Mouse (Mus musculus) cerebellum, adult 18-20 months (tissue): ENCODE measurements at regions not wholly inside any gene's neighbourhood (a gene's known extent, or its start where the extent isn't known, plus 50 kb on each side); places are given as distances from the start of the nearest gene placed in this dataset.

Source experiments
- DNase-seq, 2 experiments: peaks; one replicate each; pipeline ENCODE4 v3.0.0; 2021

- no peak for DNase-seq
Measured at GRCm38 (mm10) chr3:65608385-65608784, 57.6 kb upstream of the Lekr1 start.

GRCm38 (mm10) chr3:65611712-65612111 lies 54.3 kb upstream of the Lekr1 start:
- no peak for DNase-seq

DNA sequence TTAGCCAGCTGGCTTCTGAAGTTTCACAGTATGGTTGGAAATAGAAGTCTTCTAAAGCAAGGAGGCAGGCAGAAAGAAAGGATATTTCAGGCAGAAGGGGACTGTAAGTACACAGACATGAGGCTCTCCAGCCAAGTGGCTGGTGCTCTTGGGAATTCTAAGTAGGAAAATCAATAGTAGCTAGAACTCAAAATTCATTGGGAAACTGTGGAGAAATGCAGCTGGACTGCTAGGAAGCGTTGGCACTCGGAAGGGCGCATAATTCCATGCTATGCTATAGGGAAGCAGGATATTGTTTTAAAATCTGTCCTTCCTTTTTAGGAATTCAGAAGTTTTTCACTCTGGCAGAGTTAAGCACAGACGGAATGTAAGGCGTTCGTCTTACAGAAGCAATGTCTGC lies 53.6 kb upstream of the Lekr1 start:
- DNase-seq = no peak

DNA sequence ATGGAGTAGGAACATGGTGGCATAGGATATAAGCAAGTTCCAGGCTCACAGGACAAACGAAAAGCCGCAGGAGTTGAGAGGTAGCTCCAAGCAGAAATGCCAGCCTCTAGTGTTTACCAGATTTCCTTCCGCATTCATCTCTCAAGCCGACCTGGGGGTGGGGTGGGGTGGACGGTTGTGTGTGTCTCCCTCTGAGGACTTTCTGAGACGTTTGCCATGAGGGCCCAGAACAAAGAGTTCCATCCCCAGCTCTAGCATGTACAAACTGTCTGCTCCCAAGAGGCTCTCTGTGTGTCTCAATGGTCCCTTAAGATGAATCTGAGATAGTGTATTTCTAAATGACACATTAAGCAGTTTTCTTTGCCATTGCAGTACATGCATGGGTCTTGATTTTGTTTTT lies 53.1 kb upstream of the Lekr1 start:
- DNase-seq = no peak

DNA sequence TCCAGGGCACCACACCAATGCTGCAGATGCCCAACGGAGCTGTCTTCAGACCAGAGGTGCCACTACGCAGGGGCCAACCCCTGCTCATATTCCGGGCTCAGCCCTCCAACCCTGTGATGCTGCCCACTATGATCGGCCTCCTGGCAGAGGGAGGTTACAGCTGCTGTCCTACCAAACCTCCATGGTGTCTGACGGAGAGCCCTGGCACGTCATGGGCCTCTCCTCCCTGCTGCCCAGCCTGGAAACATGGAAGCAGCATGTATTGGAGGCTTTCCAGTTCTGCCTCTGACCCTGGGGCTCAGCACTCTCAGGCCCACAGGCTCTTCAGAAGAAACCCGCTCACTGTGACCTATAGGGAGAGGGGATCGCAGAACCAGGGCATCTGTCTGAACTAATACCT lies 51.1 kb upstream of the Lekr1 start:
- peak in 1 of 2 experiments; percentile 4 for DNase-seq
